Mouse (Mus musculus) CH12.LX (cell line): ENCODE data around the gene Cbx2. TPM values are rescaled to one million over a fixed set of nuclear protein-coding genes. Genes with fewer than 3 reads are reported as not detected.

ENCODE experiments used
- DNase-seq: peaks from one replicate; pipeline ENCODE4 v3.0.0-alpha.2; 2013; ENCODE audit errors: extremely low read depth
- H3K27ac ChIP-seq: 2 replicates; pipeline ENCODE4 v1.5.1; 2012; ENCODE audit warnings: low read depth, mild to moderate bottlenecking, control low read depth, moderate library complexity; ENCODE audit not compliant: insufficient read depth
- H3K27me3 ChIP-seq: replicated peaks from 2 replicates; pipeline ENCODE3; 2012; ENCODE audit warnings: inconsistent platforms
- H3K36me3 ChIP-seq, 2 experiments: replicated peaks in 1 of 2; 2 replicates each; pipeline versions ENCODE3 to v1.6.1; 2012; ENCODE audit warnings: inconsistent platforms in 1 of 2, low read length in 1 of 2, mild to moderate bottlenecking in 1 of 2, mixed read lengths in 1 of 2, moderate library complexity in 1 of 2; ENCODE audit not compliant: control insufficient read depth in 1 of 2, insufficient read depth in 1 of 2
- H3K4me1 ChIP-seq, 2 experiments: 2 replicates each; pipeline ENCODE4 v1.6.1; 2012; ENCODE audit warnings: inconsistent platforms in 1 of 2, moderate library complexity in 1 of 2; ENCODE audit not compliant: insufficient read depth in 2 of 2, control insufficient read depth in 1 of 2
- H3K4me2 ChIP-seq: 2 replicates; pipeline ENCODE4 v1.6.1; 2012; ENCODE audit warnings: low read depth, mild to moderate bottlenecking, control low read depth; ENCODE audit not compliant: poor library complexity, insufficient read depth, severe bottlenecking
- H3K4me3 ChIP-seq, 3 experiments: fragments of 150-350 bp in 1 of 3; sonication (generic) in 1 of 3; replicated peaks in 1 of 3; 2 replicates each; pipeline versions ENCODE3 to v1.5.1; 2011 to 2012; ENCODE audit warnings: low read depth in 2 of 3, low read length in 2 of 3, mild to moderate bottlenecking in 2 of 3, moderate library complexity in 2 of 3, control low read depth in 1 of 3, improper control_type of control experiment in 1 of 3, inconsistent platforms in 1 of 3, mixed read lengths in 1 of 3; ENCODE audit not compliant: poor library complexity in 1 of 3
- H3K79me2 ChIP-seq: replicated peaks from 2 replicates; pipeline ENCODE4 v1.6.1; 2012; ENCODE audit warnings: mild to moderate bottlenecking, moderate library complexity; ENCODE audit not compliant: control insufficient read depth, poor library complexity, insufficient read depth, severe bottlenecking; ENCODE audit errors: extremely low read depth
- H3K9ac ChIP-seq: 2 replicates; pipeline ENCODE4 v1.6.1; 2012; ENCODE audit warnings: low read depth, mild to moderate bottlenecking, control low read depth, moderate library complexity; ENCODE audit not compliant: insufficient read depth
- H3K9me3 ChIP-seq: replicated peaks from 2 replicates; pipeline ENCODE3; 2012; ENCODE audit warnings: low read length, inconsistent platforms, mixed read lengths
- CTCF ChIP-seq, 2 experiments: IDR thresholded peaks in 1 of 2; conservative IDR thresholded peaks in 1 of 2; 2 replicates each; pipeline ENCODE4 v1.5.1; 2011 to 2012; ENCODE audit warnings: low read depth in 2 of 2, low read length in 2 of 2, improper control_type of control experiment in 1 of 2, inconsistent platforms in 1 of 2, mild to moderate bottlenecking in 1 of 2, moderate library complexity in 1 of 2
- GABPA ChIP-seq: IDR thresholded peaks from 2 replicates; pipeline ENCODE4 v1.6.1; 2012; ENCODE audit warnings: low read depth, low read length, improper control_type of control experiment, inconsistent platforms; ENCODE audit not compliant: insufficient replicate concordance
- MXI1 ChIP-seq: IDR thresholded peaks from 2 replicates; pipeline ENCODE4 v1.6.1; 2011; ENCODE audit warnings: mild to moderate bottlenecking, low read depth, low read length, improper control_type of control experiment
- MYC ChIP-seq: IDR thresholded peaks from 2 replicates; pipeline ENCODE4 v1.6.1; 2011; ENCODE audit warnings: low read depth, mild to moderate bottlenecking, improper control_type of control experiment, low read length
- NELFE ChIP-seq: IDR thresholded peaks from 2 replicates; pipeline ENCODE4 v1.6.1; 2011; ENCODE audit warnings: low read depth, low read length, improper control_type of control experiment
- POLR2A ChIP-seq: IDR thresholded peaks from 2 replicates; pipeline ENCODE4 v1.6.1; 2011; ENCODE audit warnings: low read depth, mild to moderate bottlenecking, improper control_type of control experiment, low read length
- RAD21 ChIP-seq: IDR thresholded peaks from 2 replicates; pipeline ENCODE4 v1.6.1; 2011; ENCODE audit warnings: low read depth, mild to moderate bottlenecking, low read length, improper control_type of control experiment, moderate library complexity
- RCOR1 ChIP-seq: conservative IDR thresholded peaks from 2 replicates; pipeline ENCODE4 v1.6.1; 2012; ENCODE audit warnings: low read depth, mild to moderate bottlenecking, inconsistent platforms, low read length, improper control_type of control experiment
- TCF12 ChIP-seq: IDR thresholded peaks from 2 replicates; pipeline ENCODE4 v1.6.1; 2014; ENCODE audit warnings: low read depth, mild to moderate bottlenecking, inconsistent platforms, low read length, improper control_type of control experiment
- UBTF ChIP-seq: IDR thresholded peaks from 2 replicates; pipeline ENCODE4 v1.6.1; 2012; ENCODE audit warnings: low read depth, mild to moderate bottlenecking, inconsistent platforms, low read length, improper control_type of control experiment, moderate library complexity
- dilution Hi-C: fragments of 300-500 bp; cut with MboI; formaldehyde crosslinking; loops from 2 replicates; pipeline ENCODE4 v1.14.3; 2020; ENCODE audit warnings: low sequenced_read_pairs; ENCODE audit not compliant: extremely low pct_unique_long_range_greater_than_20kb, extremely low pct_ligation_motif_present
- in situ Hi-C: fragments of 300-500 bp; cut with MboI; formaldehyde crosslinking; loops from 3 replicates; pipeline ENCODE4 v1.14.3; 2019; ENCODE audit warnings: low sequenced_read_pairs, low pct_ligation_motif_present, low pct_unique_long_range_greater_than_20kb, mixed read lengths
- polyA plus RNA-seq: library from polyadenylated mRNA; unstranded; fragments of >175 nt; gene quantifications from 2 replicates; pipeline ENCODE4 v1.2.1, GENCODE M21; 2012; ENCODE audit warnings: low read depth; ENCODE audit not compliant: insufficient read length
- total RNA-seq, 2 experiments: library from RNA; depleted of rRNA; stranded (reverse); fragments of 300-350 nt in 1 of 2; fragments of >200 nt in 1 of 2; gene quantifications; 2 replicates each; pipeline ENCODE4 v1.2.3; 2012 to 2014

The Cbx2 gene
- total and polyA plus RNA-seq, 3 experiments: 2.8 to 15.5 (median 3.9) TPM

DNA sequence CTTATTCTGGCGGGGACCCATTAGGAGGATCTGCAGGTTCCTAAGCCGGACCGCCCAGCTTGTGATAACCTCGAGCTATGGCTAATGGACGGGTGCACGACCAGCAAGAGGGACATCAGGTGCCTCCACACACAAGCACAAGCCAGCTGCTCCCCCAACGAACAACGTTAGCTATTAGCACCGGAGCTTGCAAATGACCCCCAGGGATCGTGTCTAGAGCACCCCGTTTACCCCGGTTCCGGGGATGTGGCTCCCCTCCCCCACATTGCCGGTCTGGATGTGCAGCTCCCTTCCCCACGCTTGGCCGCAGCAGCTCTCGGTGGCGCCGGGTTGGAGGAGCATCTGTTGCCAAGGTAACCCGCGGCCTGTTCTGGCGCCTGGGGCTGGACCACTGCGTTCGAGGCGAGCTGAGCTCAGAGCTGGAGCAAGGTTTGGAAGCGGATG lies 23.4 kb upstream of the Cbx2 start:
- TF ChIP-seq MYC (no peak), RAD21 (no peak), MXI1 (no peak), NELFE (no peak), GABPA (no peak)
- H3K4me2 ChIP-seq: no peak overlapping the region
- dilution Hi-C loops: no loop called here

DNA sequence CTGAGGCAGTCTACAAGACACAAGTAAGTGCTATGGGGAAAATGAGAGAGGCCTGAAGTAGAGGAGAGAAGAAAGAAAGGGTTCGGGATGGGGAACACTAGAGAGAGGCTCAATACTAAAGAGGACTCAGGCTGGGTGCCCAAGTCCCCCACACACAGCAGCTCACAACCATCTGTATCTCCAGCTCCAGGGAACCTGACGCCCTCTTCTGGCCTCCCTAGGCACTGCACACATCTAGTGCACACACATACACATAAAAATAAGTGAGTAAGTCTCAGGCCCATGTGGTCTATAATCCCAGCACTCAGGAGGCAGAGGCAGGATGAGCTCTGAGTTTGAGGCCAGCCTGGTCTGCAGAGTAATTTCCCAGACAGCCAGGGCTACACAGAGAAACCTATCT lies 21.9 kb upstream of the Cbx2 start:
- no peaks in the 10 kb centered on the region for H3K79me2 ChIP-seq
- dilution Hi-C loops (no loop called here), in situ Hi-C loops (no loop called here)
- no peak overlapping the region for H3K9ac ChIP-seq
- H3K27me3 ChIP-seq: peaks cover 90% of the 10 kb centered on the region
- peaks cover 11 to 12% of the 10 kb centered on the region in 2 experiments for H3K4me1 ChIP-seq
- no peaks in the 10 kb centered on the region for H3K36me3 ChIP-seq
- peaks cover 26% of the 10 kb centered on the region for H3K9me3 ChIP-seq
- no peak for DNase-seq
- H3K27ac ChIP-seq: no peak overlapping the region
- no peak for TF ChIP-seq TCF12
- TF ChIP-seq CTCF (conservative IDR thresholded peaks at IDR 0.05 in 1 of 2, IDR thresholded peaks at IDR 0.05 in 1 of 2; ENCODE audit: low read depth in 2 of 2, low read length in 2 of 2): peak in 1 of 2 experiments; percentile 12; a peak in 1 of 4 replicates
- no peak for TF ChIP-seq POLR2A
- H3K4me2 ChIP-seq: no peak overlapping the region
- H3K4me3 ChIP-seq: no peak overlapping the region

More for the DNA sequence above, 23.4 kb upstream of the Cbx2 start:
- no peak overlapping the region for H3K4me3 ChIP-seq
- DNase-seq: no peak
- in situ Hi-C loops: no loop called here
- H3K27me3 ChIP-seq: peaks cover 92% of the 10 kb centered on the region
- H3K9me3 ChIP-seq: peaks cover 21% of the 10 kb centered on the region
- H3K27ac ChIP-seq: no peak overlapping the region
- peaks cover 2 to 4% of the 10 kb centered on the region in 2 experiments; a peak in 3 of 4 replicates for H3K4me1 ChIP-seq
- H3K36me3 ChIP-seq: no peaks in the 10 kb centered on the region
- no peaks in the 10 kb centered on the region for H3K79me2 ChIP-seq
- H3K9ac ChIP-seq: no peak overlapping the region

DNA sequence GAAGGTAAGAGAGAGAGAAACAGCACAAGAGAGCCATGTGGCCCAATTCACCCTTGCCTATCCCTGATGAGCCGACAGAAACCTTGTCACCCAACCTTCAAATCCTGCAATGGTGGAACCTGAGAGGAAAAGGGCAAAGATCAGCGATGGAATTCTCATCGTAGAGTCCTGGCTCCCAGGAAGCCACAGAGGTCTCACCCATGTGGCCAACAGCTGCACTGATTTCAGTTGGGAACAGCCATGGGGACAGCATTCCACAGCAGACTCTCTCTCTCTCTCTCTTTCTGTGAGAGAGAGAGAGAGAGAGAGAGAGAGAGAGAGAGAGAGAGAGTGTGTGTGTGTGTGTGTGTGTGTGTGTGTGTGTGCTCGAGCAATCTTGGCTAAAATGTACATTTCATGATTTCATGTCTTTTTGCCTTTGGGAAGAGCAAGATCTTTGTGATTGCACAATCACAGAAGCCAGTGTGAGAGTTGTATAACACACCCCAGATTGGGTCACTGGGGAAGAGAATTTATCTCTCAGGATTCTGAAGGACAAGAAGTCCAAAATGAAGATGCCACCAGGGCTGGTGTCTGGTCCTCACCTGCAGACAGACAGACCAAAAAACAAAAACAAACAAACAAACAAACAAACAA lies 21.2 kb upstream of the Cbx2 start:
- Histone ChIP-seq H3K36me3 (no peaks in the 10 kb centered on the region), H3K27me3 (peaks cover 90% of the 10 kb centered on the region), H3K4me3 (no peak overlapping the region), H3K9ac (no peak overlapping the region), H3K4me2 (no peak overlapping the region), H3K27ac (no peak overlapping the region), H3K4me1 (peaks cover 14 to 15% of the 10 kb centered on the region in 2 experiments), H3K9me3 (peaks cover 28% of the 10 kb centered on the region), H3K79me2 (no peaks in the 10 kb centered on the region)
- no peak for DNase-seq
- no peak for TF ChIP-seq RCOR1
- no peak for TF ChIP-seq CTCF (conservative IDR thresholded peaks at IDR 0.05 in 1 of 2, IDR thresholded peaks at IDR 0.05 in 1 of 2; ENCODE audit: low read depth in 2 of 2, low read length in 2 of 2)
- no peak for TF ChIP-seq UBTF
- dilution Hi-C loops (no loop called here), in situ Hi-C loops (no loop called here)
